Mouse (Mus musculus) intestine, embryonic 14.5 days (tissue): ENCODE measurements around the gene Ttyh2. TPM values are rescaled to one million over a fixed set of nuclear protein-coding genes. Genes with fewer than 3 reads are reported as not detected.

Experiments
- ATAC-seq: fragments of 200-750 bp; cut with Nextera tagmentation; replicated peaks from 2 replicates; pipeline ENCODE4 v1.8.0; 2017; ENCODE audit warnings: low read depth, moderate number of reproducible peaks, moderate TSS enrichment, moderate library complexity; ENCODE audit not compliant: low FRiP score, low TSS enrichment
- DNase-seq: peaks from one replicate; pipeline ENCODE4 v3.0.0-alpha.2; 2018; ENCODE audit warnings: low spot score
- H3K27ac ChIP-seq: fragments of 300-500 bp; sonication (generic); 2 replicates; pipeline ENCODE4 v1.5.1; 2014; ENCODE audit warnings: low read depth, mild to moderate bottlenecking, control low read depth
- H3K27me3 ChIP-seq: fragments of 300-500 bp; sonication (generic); replicated peaks from 2 replicates; pipeline ENCODE4 v1.6.1; 2014; ENCODE audit warnings: low read length, control low read depth; ENCODE audit not compliant: control insufficient read depth, insufficient read depth
- H3K36me3 ChIP-seq: fragments of 300-500 bp; sonication (generic); 2 replicates; pipeline ENCODE4 v1.6.1; 2014; ENCODE audit warnings: low read length, control low read depth; ENCODE audit not compliant: control insufficient read depth, insufficient read depth
- H3K4me1 ChIP-seq: fragments of 300-500 bp; sonication (generic); replicated peaks from 2 replicates; pipeline ENCODE4 v1.6.1; 2014; ENCODE audit warnings: low read length, control low read depth, mixed read lengths; ENCODE audit not compliant: control insufficient read depth, insufficient read depth
- H3K4me2 ChIP-seq: fragments of 300-500 bp; sonication (generic); 2 replicates; pipeline ENCODE4 v1.6.1; 2014; ENCODE audit warnings: low read length
- H3K4me3 ChIP-seq: fragments of 300-500 bp; sonication (generic); 2 replicates; pipeline ENCODE4 v1.5.1; 2014; ENCODE audit warnings: low read depth, low read length, control low read depth, mixed read lengths
- H3K9ac ChIP-seq: fragments of 300-500 bp; sonication (generic); 2 replicates; pipeline ENCODE4 v1.6.1; 2014; ENCODE audit warnings: mild to moderate bottlenecking, low read length
- H3K9me3 ChIP-seq: fragments of 300-500 bp; sonication (generic); 2 replicates; pipeline ENCODE4 v1.6.1; 2016; ENCODE audit warnings: low read length, control low read depth; ENCODE audit not compliant: control insufficient read depth
- WGBS: fragments of 180-500 bp; shearing (Covaris S2); extraction: QIAGEN DNeasy Blood & Tissue Kit; methylation state at CpG from one replicate; pipeline ENCODE4 v1.1.7; 2014; 5-methylcytosine and 5-hydroxymethylcytosine counted together
- polyA plus RNA-seq: library from polyadenylated mRNA; unstranded; fragments of >200 nt; fragmentation: Nextera tagmentation; extraction: Ambion mirVana; gene quantifications from 2 replicates; pipeline ENCODE4 v1.2.1, GENCODE M21; 2014

Gene Ttyh2
- polyA plus RNA-seq, 1 experiment from 2014 or later = 19.9 TPM

- Histone ChIP-seq H3K4me2 (no peak overlapping the region), H3K9ac (no peak overlapping the region), H3K36me3 (no peaks in the 10 kb centered on the region), H3K27me3 (no peaks in the 10 kb centered on the region), H3K27ac (no peak overlapping the region), H3K9me3 (no peaks in the 10 kb centered on the region), H3K4me1 (no peaks in the 10 kb centered on the region), H3K4me3 (no peak overlapping the region)
- no peak for ATAC-seq
- 92% methylated on average over 7 of the region's 7 CpGs for WGBS
- DNase-seq = no peak
Measured at GRCm38 (mm10) chr11:114698496-114698895, 23.3 kb downstream of the Ttyh2 start.

- no peak overlapping the region for H3K4me3 ChIP-seq
- no peaks in the 10 kb centered on the region for H3K36me3 ChIP-seq
- no peaks in the 10 kb centered on the region for H3K27me3 ChIP-seq
- no peak overlapping the region for H3K9ac ChIP-seq
- 75% methylated on average over 12 of the region's 12 CpGs for WGBS
- no peak overlapping the region for H3K4me2 ChIP-seq
- ATAC-seq = no peak
- H3K9me3 ChIP-seq = no peaks in the 10 kb centered on the region
- no peak overlapping the region for H3K27ac ChIP-seq
- no peak for DNase-seq
- H3K4me1 ChIP-seq = no peaks in the 10 kb centered on the region
Measured at GRCm38 (mm10) chr11:114699511-114699910, 24.3 kb downstream of the Ttyh2 start.

- H3K9ac ChIP-seq = no peak overlapping the region
- 87% methylated on average over 15 of the region's 15 CpGs for WGBS
- no peaks in the 10 kb centered on the region for H3K36me3 ChIP-seq
- H3K4me3 ChIP-seq = no peak overlapping the region
- H3K4me2 ChIP-seq = no peak overlapping the region
- no peak overlapping the region for H3K27ac ChIP-seq
- H3K27me3 ChIP-seq = no peaks in the 10 kb centered on the region
- ATAC-seq (no peak), DNase-seq (no peak)
- no peaks in the 10 kb centered on the region for H3K4me1 ChIP-seq
- no peaks in the 10 kb centered on the region for H3K9me3 ChIP-seq
Measured at GRCm38 (mm10) chr11:114702311-114702995, 27.2 kb downstream of the Ttyh2 start.

GRCm38 (mm10) chr11:114702996-114703361 is 27.7 kb downstream of the Ttyh2 start:
- Histone ChIP-seq H3K4me2 (no peak overlapping the region), H3K27me3 (no peaks in the 10 kb centered on the region), H3K9me3 (no peaks in the 10 kb centered on the region), H3K9ac (no peak overlapping the region), H3K36me3 (no peaks in the 10 kb centered on the region), H3K4me1 (no peaks in the 10 kb centered on the region), H3K27ac (no peak overlapping the region), H3K4me3 (no peak overlapping the region)
- no peak for ATAC-seq
- no peak for DNase-seq
- 79% methylated on average over 6 of the region's 6 CpGs for WGBS

- no peaks in the 10 kb centered on the region for H3K9me3 ChIP-seq
- H3K27ac ChIP-seq = no peak overlapping the region
- H3K27me3 ChIP-seq = no peaks in the 10 kb centered on the region
- DNase-seq (no peak), ATAC-seq (no peak)
- H3K4me3 ChIP-seq = no peak overlapping the region
- no peaks in the 10 kb centered on the region for H3K4me1 ChIP-seq
- no peak overlapping the region for H3K4me2 ChIP-seq
- WGBS = 67% methylated on average over 22 of the region's 22 CpGs
- no peaks in the 10 kb centered on the region for H3K36me3 ChIP-seq
- H3K9ac ChIP-seq = no peak overlapping the region
Measured at GRCm38 (mm10) chr11:114704071-114704913, 29.1 kb downstream of the Ttyh2 start.

- H3K36me3 ChIP-seq = no peaks in the 10 kb centered on the region
- DNase-seq = no peak
- no peaks in the 10 kb centered on the region for H3K9me3 ChIP-seq
- H3K27ac ChIP-seq = no peak overlapping the region
- H3K4me1 ChIP-seq = no peaks in the 10 kb centered on the region
- no peaks in the 10 kb centered on the region for H3K27me3 ChIP-seq
- no peak overlapping the region for H3K4me3 ChIP-seq
- no peak overlapping the region for H3K4me2 ChIP-seq
- no peak overlapping the region for H3K9ac ChIP-seq
- ATAC-seq = no peak
- WGBS = 81% methylated on average over 5 of the region's 5 CpGs
Measured at GRCm38 (mm10) chr11:114706358-114706757, 31.1 kb downstream of the Ttyh2 start.

- Histone ChIP-seq H3K9ac (no peak overlapping the region), H3K4me3 (no peak overlapping the region), H3K9me3 (no peaks in the 10 kb centered on the region), H3K27me3 (no peaks in the 10 kb centered on the region), H3K4me1 (no peaks in the 10 kb centered on the region), H3K36me3 (no peaks in the 10 kb centered on the region), H3K4me2 (no peak overlapping the region), H3K27ac (no peak overlapping the region)
- 87% methylated on average over 3 of the region's 3 CpGs for WGBS
- DNase-seq (no peak), ATAC-seq (no peak)
Measured at GRCm38 (mm10) chr11:114711393-114711792, 36.2 kb downstream of the Ttyh2 start.

GRCm38 (mm10) chr11:114711861-114712260 is 36.6 kb downstream of the Ttyh2 start:
- WGBS = 80% methylated on average over 12 of the region's 12 CpGs
- Histone ChIP-seq H3K9ac (no peak overlapping the region), H3K27ac (no peak overlapping the region), H3K36me3 (no peaks in the 10 kb centered on the region), H3K4me2 (no peak overlapping the region), H3K4me1 (no peaks in the 10 kb centered on the region), H3K9me3 (no peaks in the 10 kb centered on the region), H3K27me3 (no peaks in the 10 kb centered on the region), H3K4me3 (no peak overlapping the region)
- ATAC-seq = no peak
- DNase-seq = no peak

- 90% methylated on average over 6 of the region's 6 CpGs for WGBS
- H3K9me3 ChIP-seq = no peaks in the 10 kb centered on the region
- H3K27ac ChIP-seq = no peak overlapping the region
- H3K4me2 ChIP-seq = no peak overlapping the region
- H3K9ac ChIP-seq = no peak overlapping the region
- no peak for ATAC-seq
- no peaks in the 10 kb centered on the region for H3K27me3 ChIP-seq
- H3K4me3 ChIP-seq = no peak overlapping the region
- DNase-seq = no peak
- H3K4me1 ChIP-seq = no peaks in the 10 kb centered on the region
- no peaks in the 10 kb centered on the region for H3K36me3 ChIP-seq
Measured at GRCm38 (mm10) chr11:114714526-114714925, 39.3 kb downstream of the Ttyh2 start.
